Mouse (Mus musculus): ENCODE measurements around the gene Pon3. TPM values are rescaled to one million over a fixed set of nuclear protein-coding genes. Genes with fewer than 3 reads are reported as not detected.

Gene Pon3
- 2.3 and 3.5 TPM in 2 replicates for polyA plus RNA-seq (2012; rRNA removed)

GRCm38 (mm10) chr6:5255722-5256451 is at the start of gene Pon3:
Gene Pon3, minus strand, starts transcription at chr6:5256286.
- no peak for TF ChIP-seq POLR2A (IDR thresholded peaks at IDR 0.05; ENCODE audit: borderline replicate concordance, extremely low read depth, insufficient read depth, insufficient read length, poor library complexity, severe bottlenecking)
- no peak for TF ChIP-seq CTCF (IDR thresholded peaks at IDR 0.05; ENCODE audit: borderline replicate concordance, extremely low read depth, insufficient read depth, insufficient read length)
- peak; percentile 56 for DNase-seq (ENCODE audit: low read depth)

GRCm38 (mm10) chr6:5304956-5305355 is 48.9 kb upstream of the Pon3 start:
- TF ChIP-seq POLR2A (IDR thresholded peaks at IDR 0.05; ENCODE audit: borderline replicate concordance, extremely low read depth, insufficient read depth, insufficient read length, poor library complexity, severe bottlenecking) (no peak), CTCF (IDR thresholded peaks at IDR 0.05; ENCODE audit: borderline replicate concordance, extremely low read depth, insufficient read depth, insufficient read length) (no peak)
- DNase-seq (ENCODE audit: low read depth): no peak

GRCm38 (mm10) chr6:5300629-5301028 is 44.5 kb upstream of the Pon3 start:
- no peak for TF ChIP-seq CTCF (IDR thresholded peaks at IDR 0.05; ENCODE audit: borderline replicate concordance, extremely low read depth, insufficient read depth, insufficient read length)
- TF ChIP-seq POLR2A (IDR thresholded peaks at IDR 0.05; ENCODE audit: borderline replicate concordance, extremely low read depth, insufficient read depth, insufficient read length, poor library complexity, severe bottlenecking): no peak
- DNase-seq (ENCODE audit: low read depth): no peak

GRCm38 (mm10) chr6:5299561-5299960 is 43.5 kb upstream of the Pon3 start:
- no peak for DNase-seq (ENCODE audit: low read depth)
- TF ChIP-seq POLR2A (IDR thresholded peaks at IDR 0.05; ENCODE audit: borderline replicate concordance, extremely low read depth, insufficient read depth, insufficient read length, poor library complexity, severe bottlenecking) (no peak), CTCF (IDR thresholded peaks at IDR 0.05; ENCODE audit: borderline replicate concordance, extremely low read depth, insufficient read depth, insufficient read length) (no peak)

- DNase-seq (ENCODE audit: low read depth): peak; percentile 86
- TF ChIP-seq CTCF (IDR thresholded peaks at IDR 0.05; ENCODE audit: borderline replicate concordance, extremely low read depth, insufficient read depth, insufficient read length) (no peak), POLR2A (IDR thresholded peaks at IDR 0.05; ENCODE audit: borderline replicate concordance, extremely low read depth, insufficient read depth, insufficient read length, poor library complexity, severe bottlenecking) (peak; percentile 62)
Measured at GRCm38 (mm10) chr6:5298092-5298554, 42.0 kb upstream of the Pon3 start, which contains the start of gene Pon2. Gene Pon2, minus strand, starts transcription at chr6:5298455.

GRCm38 (mm10) chr6:5297321-5298091 is 41.4 kb upstream of the Pon3 start:
- no peak for TF ChIP-seq POLR2A (IDR thresholded peaks at IDR 0.05; ENCODE audit: borderline replicate concordance, extremely low read depth, insufficient read depth, insufficient read length, poor library complexity, severe bottlenecking)
- TF ChIP-seq CTCF (IDR thresholded peaks at IDR 0.05; ENCODE audit: borderline replicate concordance, extremely low read depth, insufficient read depth, insufficient read length): no peak
- peak; percentile 85 for DNase-seq (ENCODE audit: low read depth)

- no peak for DNase-seq (ENCODE audit: low read depth)
- TF ChIP-seq POLR2A (IDR thresholded peaks at IDR 0.05; ENCODE audit: borderline replicate concordance, extremely low read depth, insufficient read depth, insufficient read length, poor library complexity, severe bottlenecking): no peak
Measured at GRCm38 (mm10) chr6:5296067-5296466, 40.0 kb upstream of the Pon3 start.

- TF ChIP-seq POLR2A (IDR thresholded peaks at IDR 0.05; ENCODE audit: borderline replicate concordance, extremely low read depth, insufficient read depth, insufficient read length, poor library complexity, severe bottlenecking) (no peak), CTCF (IDR thresholded peaks at IDR 0.05; ENCODE audit: borderline replicate concordance, extremely low read depth, insufficient read depth, insufficient read length) (no peak)
- no peak for DNase-seq (ENCODE audit: low read depth)
Measured at GRCm38 (mm10) chr6:5294659-5295449, 38.8 kb upstream of the Pon3 start.

- TF ChIP-seq POLR2A (IDR thresholded peaks at IDR 0.05; ENCODE audit: borderline replicate concordance, extremely low read depth, insufficient read depth, insufficient read length, poor library complexity, severe bottlenecking) (no peak), CTCF (IDR thresholded peaks at IDR 0.05; ENCODE audit: borderline replicate concordance, extremely low read depth, insufficient read depth, insufficient read length) (no peak)
- no peak for DNase-seq (ENCODE audit: low read depth)
Measured at GRCm38 (mm10) chr6:5292841-5293240, 36.8 kb upstream of the Pon3 start.

- TF ChIP-seq CTCF (IDR thresholded peaks at IDR 0.05; ENCODE audit: borderline replicate concordance, extremely low read depth, insufficient read depth, insufficient read length): no peak
- no peak for TF ChIP-seq POLR2A (IDR thresholded peaks at IDR 0.05; ENCODE audit: borderline replicate concordance, extremely low read depth, insufficient read depth, insufficient read length, poor library complexity, severe bottlenecking)
Measured at GRCm38 (mm10) chr6:5291450-5291849, 35.4 kb upstream of the Pon3 start.

GRCm38 (mm10) chr6:5287919-5288318 is 31.8 kb upstream of the Pon3 start:
- TF ChIP-seq CTCF (IDR thresholded peaks at IDR 0.05; ENCODE audit: borderline replicate concordance, extremely low read depth, insufficient read depth, insufficient read length) (no peak), POLR2A (IDR thresholded peaks at IDR 0.05; ENCODE audit: borderline replicate concordance, extremely low read depth, insufficient read depth, insufficient read length, poor library complexity, severe bottlenecking) (no peak)

More at GRCm38 (mm10) chr6:5291450-5291849, 35.4 kb upstream of the Pon3 start:
- DNase-seq (ENCODE audit: low read depth): no peak

More at GRCm38 (mm10) chr6:5287919-5288318, 31.8 kb upstream of the Pon3 start:
- DNase-seq (ENCODE audit: low read depth): peak; percentile 14
